In the genomic region with DNA sequence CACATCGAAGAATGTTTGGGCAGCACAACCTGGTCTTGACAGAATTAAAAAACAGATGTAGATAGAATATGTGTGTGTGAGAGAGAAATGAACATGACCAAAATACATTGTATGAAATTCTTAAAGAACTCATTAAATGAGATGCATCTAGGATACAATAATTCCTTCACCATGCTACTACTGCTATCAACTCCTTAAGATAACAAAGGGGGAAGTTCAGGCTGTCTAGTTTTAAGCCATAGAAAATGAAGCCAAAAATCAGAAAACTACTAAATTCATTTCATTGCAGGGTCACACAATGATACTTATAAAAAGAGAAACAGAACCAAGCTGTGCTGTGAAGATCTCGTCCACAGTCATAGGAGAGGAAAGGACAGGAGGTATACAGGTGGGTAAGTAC, we compare ENCODE assay signal across 25 mouse cellular contexts.
"Had no signal": no experiment of that assay in that cellular context is flagged by ENCODE, and none has a peak within 500 bp of the region (broad histone marks: within the 10 kb centered on the region; RNA-seq: fewer than 3 reads in every experiment).

No protein-coding gene starts in this region.

- H3K4me2 ChIP-seq: embryonic facial prominence, embryonic 12.5 days; embryonic facial prominence, embryonic 13.5 days; embryonic facial prominence, embryonic 15.5 days; forebrain, embryonic 12.5 days; forebrain, embryonic 13.5 days had no signal

- H3K9ac ChIP-seq: embryonic facial prominence, embryonic 12.5 days; embryonic facial prominence, embryonic 13.5 days; embryonic facial prominence, embryonic 15.5 days; forebrain, embryonic 12.5 days; forebrain, embryonic 13.5 days had no signal

- H3K4me3 ChIP-seq: embryonic facial prominence, embryonic 10.5 days; embryonic facial prominence, embryonic 12.5 days; embryonic facial prominence, embryonic 13.5 days; embryonic facial prominence, embryonic 15.5 days; erythroblast, embryonic 14.5 days; forebrain, embryonic 10.5 days; forebrain, embryonic 12.5 days; forebrain, embryonic 13.5 days; gastrocnemius, adult 2 months; heart, adult 2 months; heart, embryonic 10.5 days had no signal

- H3K27me3 ChIP-seq: embryonic facial prominence, embryonic 12.5 days; embryonic facial prominence, embryonic 13.5 days; embryonic facial prominence, embryonic 15.5 days; forebrain, embryonic 12.5 days; forebrain, embryonic 13.5 days had no signal

- ATAC-seq: forebrain, embryonic 13.5 days; forebrain, embryonic 14.5 days had no signal

- DNase-seq: cerebellum, adult 9-10 months; cerebellum, adult 9-11 months; cerebellum, postnatal 10 days; cerebellum, postnatal 14 days; cerebellum, postnatal 25 days; cerebellum, postnatal 36 days; embryo, embryonic 11 days; gastrocnemius, adult 2 months; gastrocnemius, postnatal 10 days; gastrocnemius, postnatal 14 days; gastrocnemius, postnatal 25 days; gastrocnemius, postnatal 36 days; heart, adult 11 months; heart, adult 18-20 months; heart, adult 2 months had no signal

- H3K27ac ChIP-seq: embryonic facial prominence, embryonic 10.5 days; embryonic facial prominence, embryonic 12.5 days; embryonic facial prominence, embryonic 13.5 days; embryonic facial prominence, embryonic 15.5 days; forebrain, embryonic 10.5 days; forebrain, embryonic 12.5 days; forebrain, embryonic 13.5 days; heart, adult 2 months; heart, embryonic 10.5 days had no signal

- H3K9me3 ChIP-seq: embryonic facial prominence, embryonic 10.5 days; embryonic facial prominence, embryonic 12.5 days; embryonic facial prominence, embryonic 13.5 days; embryonic facial prominence, embryonic 15.5 days; forebrain, embryonic 10.5 days; forebrain, embryonic 12.5 days; forebrain, embryonic 13.5 days; heart, embryonic 10.5 days had no signal

- H3K4me1 ChIP-seq: embryonic facial prominence, embryonic 12.5 days; embryonic facial prominence, embryonic 13.5 days; embryonic facial prominence, embryonic 15.5 days; forebrain, embryonic 10.5 days; forebrain, embryonic 12.5 days had no signal
